Mouse (Mus musculus) heart, adult 9 months (tissue): ENCODE measurements around the gene Tatdn2.

Experiments used
- DNase-seq, 2 experiments: peaks; one replicate each; pipeline ENCODE4 v3.0.0; 2022; ENCODE audit warnings: low spot score in 2 of 2

The Tatdn2 gene

GRCm38 (mm10) chr6:113696582-113697221 lies at the start of gene Tatdn2:
Gene Tatdn2 (plus strand): TSS chr6:113697050.
- DNase-seq = peak; percentile 98 to 99

- no peak for DNase-seq
Measured at GRCm38 (mm10) chr6:113649346-113650196, 47.3 kb upstream of the Tatdn2 start.

GRCm38 (mm10) chr6:113650197-113650640 lies 46.6 kb upstream of the Tatdn2 start:
- DNase-seq = no peak

- DNase-seq = no peak
Measured at GRCm38 (mm10) chr6:113651626-113652025, 45.2 kb upstream of the Tatdn2 start.

- DNase-seq = no peak
Measured at GRCm38 (mm10) chr6:113653551-113653950, 43.3 kb upstream of the Tatdn2 start.

GRCm38 (mm10) chr6:113654102-113654501 lies 42.7 kb upstream of the Tatdn2 start:
- no peak for DNase-seq

GRCm38 (mm10) chr6:113654753-113655397 lies 42.0 kb upstream of the Tatdn2 start:
- no peak for DNase-seq

- no peak for DNase-seq
Measured at GRCm38 (mm10) chr6:113655475-113655874, 41.4 kb upstream of the Tatdn2 start.

- no peak for DNase-seq
Measured at GRCm38 (mm10) chr6:113656847-113657246, 40.0 kb upstream of the Tatdn2 start.

- peak in 1 of 2 experiments; percentile 71 for DNase-seq
Measured at GRCm38 (mm10) chr6:113658226-113658625, 38.6 kb upstream of the Tatdn2 start.

GRCm38 (mm10) chr6:113659648-113660491 lies 37.0 kb upstream of the Tatdn2 start:
- no peak for DNase-seq

GRCm38 (mm10) chr6:113660492-113661352 lies 36.1 kb upstream of the Tatdn2 start:
- no peak for DNase-seq

- DNase-seq = peak in 1 of 2 experiments; percentile 51
Measured at GRCm38 (mm10) chr6:113661353-113662241, 35.3 kb upstream of the Tatdn2 start.

- DNase-seq = no peak
Measured at GRCm38 (mm10) chr6:113662964-113663700, 33.7 kb upstream of the Tatdn2 start.

- no peak for DNase-seq
Measured at GRCm38 (mm10) chr6:113664305-113664704, 32.5 kb upstream of the Tatdn2 start.

GRCm38 (mm10) chr6:113667611-113668122 lies 29.2 kb upstream of the Tatdn2 start:
- DNase-seq = no peak

GRCm38 (mm10) chr6:113668287-113669154 lies 28.3 kb upstream of the Tatdn2 start:
- DNase-seq = peak; percentile 84 to 91

GRCm38 (mm10) chr6:113669821-113670220 lies 27.0 kb upstream of the Tatdn2 start:
- no peak for DNase-seq
